Mouse (Mus musculus) cerebellum, postnatal 14 days (tissue): ENCODE data around the gene Slc10a7.

ENCODE experiments used
- DNase-seq, 2 experiments: peaks; one replicate each; pipeline ENCODE4 v3.0.0; 2021; ENCODE audit warnings: mixed read lengths in 2 of 2

Gene Slc10a7

GRCm38 (mm10) chr8:78626632-78627031, 117.5 kb downstream of the Slc10a7 start:
- no peak for DNase-seq

GRCm38 (mm10) chr8:78627793-78628192, 118.6 kb downstream of the Slc10a7 start:
- no peak for DNase-seq

DNA sequence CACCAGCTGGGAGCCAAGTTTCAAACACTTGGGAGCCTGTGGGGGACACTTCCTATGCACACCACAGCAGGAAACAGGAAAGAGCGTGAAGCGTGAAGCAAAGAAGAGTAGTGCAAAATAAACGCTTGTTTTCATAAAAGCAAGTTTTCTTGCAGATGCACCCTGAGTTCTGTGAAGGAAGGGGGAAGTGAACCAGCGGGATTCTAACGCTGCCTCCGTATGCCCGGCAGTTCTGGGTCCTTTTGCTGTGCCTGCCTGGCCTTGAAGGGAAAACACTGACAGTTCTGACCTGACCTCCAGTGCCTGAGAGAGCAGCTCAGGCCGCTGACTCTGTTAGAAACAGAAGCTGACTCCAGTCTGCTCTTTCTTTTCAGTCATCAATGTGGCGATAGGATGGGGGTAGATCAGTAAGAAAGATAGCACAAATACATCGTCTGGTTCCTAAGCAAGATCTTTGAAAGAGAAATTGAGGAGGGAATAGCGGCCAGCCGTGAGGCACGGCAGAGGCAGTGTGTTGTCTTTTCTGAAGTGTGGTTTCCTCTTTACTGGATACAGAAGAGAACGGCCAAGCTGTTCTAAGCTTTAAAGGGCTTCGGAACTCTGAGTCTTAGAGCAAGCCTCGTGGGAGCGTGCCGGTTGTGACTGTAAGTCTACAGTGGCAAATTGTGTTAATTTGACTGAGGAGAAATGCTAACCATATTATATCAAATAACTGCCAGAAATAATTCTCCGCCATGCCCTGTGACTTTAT, 121.4 kb downstream of the Slc10a7 start:
- no peak for DNase-seq

GRCm38 (mm10) chr8:78633012-78633411, 123.9 kb downstream of the Slc10a7 start:
- peak in 1 of 2 experiments; percentile 24 for DNase-seq

DNA sequence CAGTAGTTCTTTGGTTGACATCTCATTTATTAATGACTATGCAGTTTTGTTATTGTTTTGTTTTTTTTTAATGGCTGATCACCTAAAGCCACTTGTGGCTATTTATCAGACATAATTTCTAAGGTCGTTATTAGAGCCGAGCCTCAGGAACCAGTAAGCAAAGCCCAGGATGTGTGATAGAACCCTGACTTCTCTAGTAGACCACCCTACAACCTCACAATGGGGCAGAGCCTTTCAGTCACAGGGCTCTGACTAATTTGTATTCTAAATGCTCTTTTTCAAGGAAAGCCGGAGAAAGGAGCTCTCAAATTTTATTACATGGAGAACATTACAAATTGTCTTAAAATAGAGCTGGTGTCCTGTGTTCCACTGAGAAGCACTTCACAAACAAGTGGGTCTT, 124.9 kb downstream of the Slc10a7 start:
- no peak for DNase-seq

GRCm38 (mm10) chr8:78634523-78635240, 125.5 kb downstream of the Slc10a7 start:
- no peak for DNase-seq

- no peak for DNase-seq
Observed at GRCm38 (mm10) chr8:78635241-78635771, 126.2 kb downstream of the Slc10a7 start.

DNA sequence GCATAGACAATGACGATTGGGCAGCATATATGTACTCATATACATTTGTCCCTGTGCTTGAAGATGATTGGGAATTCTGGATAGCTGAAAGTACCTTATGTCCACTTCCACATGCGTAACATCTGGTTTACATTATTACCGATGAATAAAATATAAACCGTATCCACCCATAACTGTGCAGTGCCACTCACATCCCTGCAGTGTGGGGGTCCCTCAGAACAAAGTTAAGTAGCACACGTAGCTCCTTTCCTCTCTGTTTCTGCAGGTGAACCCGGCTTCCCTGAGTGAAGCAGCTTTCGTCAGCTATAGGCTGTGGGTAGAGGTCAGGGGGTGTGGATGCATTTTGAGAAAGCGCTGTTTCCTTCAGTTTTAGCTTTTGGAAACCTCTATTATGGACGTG, 132.8 kb downstream of the Slc10a7 start:
- no peak for DNase-seq

- DNase-seq: no peak
Observed at GRCm38 (mm10) chr8:78642376-78642775, 133.2 kb downstream of the Slc10a7 start.

DNA sequence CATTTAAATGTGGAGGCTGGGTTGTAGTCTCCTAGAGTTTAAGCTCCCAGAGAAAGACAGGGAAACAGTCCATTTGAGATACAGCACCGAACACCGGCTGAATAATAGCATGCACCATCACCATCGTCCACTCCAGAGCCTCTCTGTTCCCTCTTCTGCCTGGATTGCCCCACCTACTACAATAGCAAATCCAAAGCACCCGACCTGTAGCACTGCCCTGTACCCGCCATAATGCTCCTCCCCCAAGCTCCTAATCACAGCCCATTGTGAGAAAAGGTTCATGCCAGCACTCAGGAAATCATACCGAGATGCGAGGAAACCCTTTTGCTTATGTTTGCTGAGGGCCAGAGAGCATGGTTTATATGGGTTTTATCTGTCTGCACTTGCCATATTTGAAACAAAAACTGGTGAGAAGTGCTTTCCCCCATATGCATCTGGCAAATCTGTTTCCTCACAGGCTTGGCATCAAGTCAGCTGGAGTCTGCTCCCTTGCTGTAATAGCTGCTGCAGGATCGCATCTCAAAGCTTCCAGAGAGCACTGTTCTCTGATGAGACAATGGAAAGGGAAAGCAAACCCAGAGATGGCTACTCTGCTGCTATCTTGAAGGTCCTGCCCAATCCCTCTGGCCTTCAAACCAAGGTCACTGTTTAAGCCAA, 138.0 kb downstream of the Slc10a7 start:
- DNase-seq: peak in 1 of 2 experiments; percentile 12

DNA sequence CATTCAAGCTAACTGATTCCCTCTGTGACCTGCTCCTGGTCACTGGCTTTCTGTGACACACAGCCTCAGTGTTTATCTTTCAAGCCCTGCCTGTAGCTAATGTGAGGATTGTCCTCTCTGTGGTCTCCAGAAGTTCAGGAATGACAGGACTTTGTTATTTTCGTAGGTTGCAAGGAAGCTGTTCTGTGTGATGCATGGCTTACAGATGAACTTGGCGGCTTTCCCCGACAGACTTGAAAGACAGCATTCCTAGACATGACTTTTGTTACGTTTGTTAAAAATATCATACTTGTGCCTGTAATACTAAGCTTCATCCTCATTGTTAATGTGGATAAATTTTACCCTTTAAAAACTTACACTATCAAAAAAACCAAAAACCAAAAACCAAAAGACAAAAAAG, 138.7 kb downstream of the Slc10a7 start:
- DNase-seq: no peak

DNA sequence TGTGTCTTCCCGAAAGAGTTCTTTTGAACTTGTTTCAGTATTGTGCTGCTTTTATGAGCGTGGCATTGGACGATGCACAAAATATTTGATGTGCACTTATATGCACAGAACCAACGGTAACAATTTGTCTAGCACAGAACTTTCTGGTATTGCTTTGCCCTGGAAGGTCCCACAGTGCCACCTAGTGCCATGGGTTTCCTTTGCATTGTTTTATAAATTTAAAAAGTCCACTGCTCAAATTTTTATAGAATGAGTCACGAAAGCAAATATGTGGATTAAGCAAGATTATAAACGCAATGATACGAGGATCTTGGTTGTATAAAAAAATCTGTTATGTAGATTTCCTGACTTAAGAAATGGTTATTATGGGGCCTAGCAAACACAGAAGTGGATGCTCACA, 139.8 kb downstream of the Slc10a7 start:
- DNase-seq: peak; percentile 77 to 83

DNA sequence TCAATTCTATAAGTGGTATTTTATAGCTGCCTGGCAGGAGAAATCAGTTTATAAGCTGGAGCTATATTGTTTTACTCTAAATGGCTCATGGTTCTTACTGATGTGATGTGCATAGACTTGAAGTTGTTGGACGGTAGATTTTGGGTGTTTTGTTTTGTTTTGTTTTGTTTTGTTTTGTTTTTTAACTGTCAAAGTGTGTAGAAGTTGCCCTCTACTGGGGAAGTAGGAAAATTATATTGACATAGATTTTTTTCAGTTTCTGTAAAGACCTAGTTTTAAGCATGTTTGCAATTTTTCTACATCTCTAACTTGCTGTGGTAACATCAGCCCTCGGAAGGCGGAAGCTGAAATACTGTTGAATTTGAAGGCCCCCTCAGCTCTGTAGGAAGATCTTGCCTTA, 142.5 kb downstream of the Slc10a7 start:
- DNase-seq: no peak

- no peak for DNase-seq
Observed at GRCm38 (mm10) chr8:78655351-78656045, 146.4 kb downstream of the Slc10a7 start.

- DNase-seq: peak; percentile 69 to 72
Observed at GRCm38 (mm10) chr8:78656700-78657370, 147.7 kb downstream of the Slc10a7 start.

- no peak for DNase-seq
Observed at GRCm38 (mm10) chr8:78658172-78658571, 149.0 kb downstream of the Slc10a7 start.

- no peak for DNase-seq
Observed at GRCm38 (mm10) chr8:78659617-78660187, 150.6 kb downstream of the Slc10a7 start.

DNA sequence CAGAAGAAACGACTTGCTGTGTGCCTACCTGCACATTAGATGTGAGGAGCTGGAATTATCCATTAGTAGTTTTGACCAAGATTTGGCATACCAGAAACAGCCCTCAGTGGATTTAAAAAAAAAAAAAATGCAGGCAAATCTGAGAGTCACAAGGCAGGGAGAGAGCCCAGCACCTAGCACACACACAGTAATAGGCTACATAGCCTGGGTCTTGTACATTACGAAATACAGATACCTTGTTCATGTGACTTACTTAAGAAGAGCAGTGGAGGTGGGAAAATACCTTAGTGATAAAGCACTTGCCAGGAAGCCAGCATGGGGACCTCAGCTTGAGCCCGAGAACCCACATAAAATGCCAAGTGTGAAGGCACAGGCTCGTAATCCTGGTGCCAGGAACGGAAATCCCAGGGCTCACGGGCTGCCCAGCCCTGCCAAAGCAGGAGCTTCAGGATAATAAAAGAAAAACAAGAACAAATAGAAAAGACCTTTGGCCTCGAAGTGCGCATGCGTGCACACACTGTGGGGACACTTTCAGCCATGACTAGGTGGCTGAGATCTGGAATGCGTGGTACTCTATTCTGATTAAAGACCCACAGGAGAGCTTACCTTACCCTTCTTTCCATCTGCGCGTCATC, 155.3 kb downstream of the Slc10a7 start:
- DNase-seq: peak; percentile 42 to 67

- no peak for DNase-seq
Observed at GRCm38 (mm10) chr8:78667399-78667798, 158.3 kb downstream of the Slc10a7 start.

- DNase-seq: no peak
Observed at GRCm38 (mm10) chr8:78668206-78668605, 159.1 kb downstream of the Slc10a7 start.

- no peak for DNase-seq
Observed at GRCm38 (mm10) chr8:78670241-78670640, 161.1 kb downstream of the Slc10a7 start.
